Mouse (Mus musculus): ENCODE data around the gene Sfi1. TPM values are rescaled to one million over a fixed set of nuclear protein-coding genes. Genes with fewer than 3 reads are reported as not detected.
"Not testable (repeated sequence)": the region's sequence is repeated elsewhere in the genome, so short reads cannot be mapped to it uniquely, and the experiment has no call there.

The Sfi1 gene
- total RNA-seq, 2 experiments from 2014 or later, result 56.3 to 57.2 TPM

DNA sequence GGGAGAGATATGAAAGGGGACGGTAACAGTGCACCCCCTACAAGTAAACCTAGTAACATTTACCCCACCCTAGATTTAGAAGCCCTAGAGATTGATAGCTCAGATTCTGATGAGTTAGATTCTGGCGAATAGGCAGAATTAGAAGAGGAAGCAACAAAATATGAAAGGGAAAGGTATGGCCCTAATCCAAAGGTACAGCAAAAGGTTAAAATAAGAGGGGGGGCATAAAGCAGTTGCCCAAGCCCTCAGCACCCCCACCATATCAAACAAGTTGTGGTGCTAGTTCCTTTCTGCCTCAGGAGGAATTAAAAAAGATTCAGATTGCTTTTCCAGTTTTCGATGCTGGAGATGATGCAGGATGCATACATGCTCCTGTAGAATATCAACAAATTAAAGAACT is 87.1 kb downstream of the Sfi1 start:
- no peak for DNase-seq (ENCODE audit: low spot score in 2 of 2)

DNA sequence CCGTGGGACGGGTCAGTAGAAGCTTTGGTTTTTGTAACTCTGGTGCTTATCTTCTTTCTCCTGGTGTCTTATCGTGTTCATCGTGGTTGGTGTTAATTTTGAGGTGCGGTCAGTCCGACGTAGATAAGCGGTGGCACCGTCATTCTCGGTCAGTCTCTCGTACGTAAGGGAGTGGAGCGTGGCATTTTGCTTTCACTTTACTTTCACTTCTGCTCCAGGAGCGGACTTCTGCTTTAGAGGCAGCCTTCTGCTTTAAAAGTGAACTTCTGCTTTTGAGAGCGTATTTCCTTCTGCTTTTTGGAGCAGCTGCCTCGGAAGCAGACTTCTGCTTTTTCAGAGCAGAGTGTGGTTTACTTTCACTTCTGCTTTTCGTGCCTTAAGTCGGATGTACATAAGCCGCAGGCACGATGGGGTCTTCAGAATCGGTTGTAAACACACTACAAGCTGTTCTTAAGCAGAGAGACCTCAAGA is 88.0 kb downstream of the Sfi1 start:
- DNase-seq (ENCODE audit: low spot score in 2 of 2), result no peak

DNA sequence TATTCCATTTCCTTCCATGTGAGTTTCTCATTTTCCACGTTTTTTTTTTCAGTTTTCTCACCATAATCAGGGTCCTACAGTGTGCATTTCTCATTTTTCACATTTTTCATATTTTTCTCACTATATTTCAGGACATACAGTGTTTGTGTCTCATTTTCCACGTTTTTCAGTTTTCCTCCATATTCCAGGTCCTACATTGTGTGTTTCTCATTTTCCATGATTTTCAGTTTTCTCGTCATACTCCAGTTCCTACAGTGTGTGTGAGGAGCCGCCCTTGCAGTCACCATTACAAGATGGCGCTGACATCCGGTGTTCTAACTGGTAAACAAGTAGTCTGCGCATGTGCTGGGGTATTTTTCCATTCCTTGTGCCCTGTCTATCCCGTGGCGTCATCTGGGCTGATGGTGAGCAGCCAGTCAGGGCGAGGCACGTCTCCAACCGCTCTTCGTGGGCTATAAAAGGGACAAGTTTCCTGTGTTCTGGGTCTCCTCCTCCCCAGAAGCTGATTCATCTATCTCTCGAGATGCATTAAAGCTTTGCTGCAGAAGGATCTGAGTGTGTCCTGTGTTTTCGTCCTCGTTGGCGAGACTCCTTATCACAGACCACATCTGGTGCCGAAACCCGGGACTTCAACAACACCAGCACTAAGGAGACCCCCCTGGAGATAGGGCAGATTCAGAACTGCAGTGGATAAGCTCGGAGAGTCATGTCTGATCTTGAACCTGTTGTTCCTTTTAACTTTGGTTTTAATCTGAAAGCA is 88.6 kb downstream of the Sfi1 start:
- not testable (repeated sequence) for DNase-seq (ENCODE audit: low spot score in 2 of 2)

DNA sequence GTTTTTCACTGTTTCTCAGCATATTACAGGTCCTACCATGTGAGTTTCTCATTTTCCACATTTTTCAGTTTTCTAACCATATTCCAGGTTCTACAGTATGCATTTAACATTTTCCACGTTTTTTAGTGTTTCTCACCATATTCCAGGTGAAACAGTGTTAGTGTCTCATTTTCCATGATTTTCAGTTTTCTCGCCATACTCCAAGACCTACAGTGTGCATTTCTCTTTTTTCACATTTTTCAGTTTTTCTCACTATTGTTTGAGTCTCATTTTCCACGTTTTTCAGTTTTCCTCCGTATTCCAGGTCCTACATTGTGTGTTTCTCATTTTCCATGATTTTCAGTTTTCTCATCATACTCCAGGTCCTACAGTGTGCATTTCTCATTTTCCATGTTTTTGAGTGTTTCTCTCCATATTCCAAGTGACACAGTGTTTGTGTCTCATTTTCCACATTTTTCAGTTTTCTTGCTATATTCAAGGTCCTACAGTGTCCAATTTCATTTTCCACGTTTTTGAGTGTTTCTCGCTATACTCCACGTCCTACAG is 89.6 kb downstream of the Sfi1 start:
- no peak for DNase-seq (ENCODE audit: low spot score in 2 of 2)

DNA sequence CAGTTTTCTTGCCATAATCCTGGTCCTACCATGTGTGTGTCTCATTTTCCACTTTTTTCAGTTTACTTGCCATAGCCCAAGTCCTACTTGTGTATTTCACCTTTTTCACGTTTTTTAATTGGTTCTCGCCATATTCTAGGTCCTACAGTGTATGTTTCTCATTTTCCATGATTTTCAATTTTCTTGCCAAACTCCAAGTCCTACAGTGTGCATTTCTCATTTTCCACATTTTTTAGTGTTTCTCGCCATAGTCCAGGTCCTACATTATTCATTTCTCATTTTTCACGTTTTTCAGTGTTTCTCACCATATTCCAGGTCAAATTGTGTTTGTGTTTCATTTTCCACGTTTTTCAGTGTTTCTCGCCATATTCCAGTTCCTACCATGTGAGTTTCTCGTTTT is 90.6 kb downstream of the Sfi1 start:
- DNase-seq (ENCODE audit: low spot score in 2 of 2), result not testable (repeated sequence)

DNA sequence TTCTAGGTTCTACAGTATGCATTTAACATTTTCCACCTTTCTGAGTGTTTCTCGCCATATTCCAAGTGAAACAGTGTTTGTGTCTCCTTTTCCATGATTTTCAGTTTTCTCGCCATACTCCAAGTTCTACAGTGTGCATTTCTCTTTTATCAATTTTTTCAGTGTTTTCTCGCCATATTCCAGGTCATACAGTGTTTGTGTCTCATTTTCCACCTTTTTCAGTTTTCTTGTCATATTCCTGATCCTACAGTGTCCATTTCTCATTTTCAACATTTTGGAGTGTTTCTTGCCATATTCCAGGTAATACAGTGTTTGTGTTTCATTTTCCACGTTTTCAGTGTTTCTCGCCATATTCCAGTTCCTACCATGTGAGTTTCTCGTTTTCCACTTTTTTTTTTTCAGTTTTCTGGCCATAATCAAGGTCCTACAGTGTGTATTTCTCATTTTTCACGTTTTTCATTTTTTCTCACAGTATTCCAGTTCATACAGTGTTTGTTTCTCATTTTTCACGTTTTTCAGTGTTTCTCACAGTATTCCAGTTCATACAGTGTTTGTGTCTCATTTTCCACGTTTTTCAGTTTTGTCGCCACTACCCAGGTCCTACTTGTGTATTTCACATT is 91.3 kb downstream of the Sfi1 start:
- no peak for DNase-seq (ENCODE audit: low spot score in 2 of 2)

DNA sequence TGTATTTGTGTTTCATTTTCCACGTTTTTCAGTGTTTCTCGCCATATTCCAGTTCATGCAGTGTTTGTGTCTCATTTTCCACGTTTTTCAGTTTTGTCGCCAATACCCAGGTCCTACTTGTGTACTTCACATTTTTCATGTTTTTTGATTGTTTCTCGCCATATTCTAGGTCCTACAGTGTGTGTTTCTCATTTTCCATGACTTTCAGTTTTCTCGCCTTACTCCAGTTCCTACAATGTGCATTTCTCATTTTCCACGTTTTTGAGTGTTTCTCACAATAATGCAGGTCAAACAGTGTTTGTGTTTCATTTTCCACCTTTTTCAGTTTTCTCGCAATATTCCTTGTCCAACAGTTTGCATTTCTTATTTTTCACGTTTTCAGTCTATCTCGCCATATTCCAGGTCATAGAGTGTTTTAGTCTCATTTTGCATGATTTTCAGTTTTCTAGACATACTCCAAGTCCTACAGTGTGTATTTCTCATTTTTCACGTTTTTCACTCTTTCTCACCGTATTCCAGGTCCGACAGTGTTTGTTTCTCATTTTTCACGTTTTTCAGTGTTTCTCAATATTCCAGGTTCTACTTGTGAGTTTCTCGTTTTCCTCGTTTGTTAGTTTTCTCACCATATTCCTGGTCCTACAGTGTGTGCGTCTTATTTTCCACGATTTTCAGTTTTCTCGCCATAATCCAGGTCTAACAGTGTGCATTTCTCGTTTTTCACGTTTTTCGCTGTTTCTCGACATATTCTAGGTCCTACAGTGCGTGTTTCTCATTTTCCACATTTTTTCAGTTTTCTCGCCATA is 92.0 kb downstream of the Sfi1 start:
- no peak for DNase-seq (ENCODE audit: low spot score in 2 of 2)

DNA sequence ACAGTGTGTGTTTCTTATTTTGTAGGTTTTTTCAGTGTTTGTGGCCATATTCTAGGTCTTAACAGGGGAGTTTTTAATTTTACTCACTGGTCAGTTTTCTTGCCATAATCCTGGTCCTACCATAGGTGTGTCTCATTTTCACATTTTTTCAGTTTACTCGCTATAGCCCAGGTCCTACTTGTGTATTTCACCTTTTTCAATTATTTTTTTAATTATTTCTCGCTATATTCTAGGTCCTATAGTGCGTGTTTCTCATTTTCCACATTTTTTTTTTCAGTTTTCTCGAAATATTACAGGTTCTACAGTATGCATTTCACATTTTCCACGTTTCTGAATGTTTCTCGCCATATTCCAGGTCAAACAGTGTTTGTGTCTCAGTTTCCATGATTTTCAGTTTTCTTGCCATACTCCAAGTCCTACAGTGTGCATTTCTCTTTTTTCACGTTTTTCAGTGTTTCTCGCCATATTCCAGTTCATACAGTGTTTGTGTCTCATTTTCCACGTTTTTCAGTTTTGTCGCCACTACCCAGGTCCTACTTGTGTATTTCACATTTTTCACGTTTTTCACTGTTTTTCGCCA is 93.1 kb downstream of the Sfi1 start:
- not testable (repeated sequence) for DNase-seq (ENCODE audit: low spot score in 2 of 2)

Other genes starting within 250 kb of the Sfi1 start
- 10 to 100 TPM; 61.5 to 66.1 TPM for gene Eif4enif1, start 8.9 kb upstream of the Sfi1 start, total RNA-seq (2021)
- 100 to 1,000 TPM in 1 of 2 experiments, 10 to 100 TPM in 1; 89.8 to 103 TPM for gene Drg1, start 73.0 kb upstream of the Sfi1 start, total RNA-seq (2021)
- 10 to 100 TPM; 50.3 to 50.4 TPM for gene Patz1, start 95.4 kb upstream of the Sfi1 start, total RNA-seq (2021)
- gene Pik3ip1, start 136.9 kb upstream of the Sfi1 start, total RNA-seq (2021), result 10 to 100 TPM; 29.5 to 35.1 TPM
- gene Limk2, start 215.7 kb upstream of the Sfi1 start, total RNA-seq (2021), result 100 to 1,000 TPM in 1 of 2 experiments, 10 to 100 TPM in 1; 98.7 to 113 TPM